Mouse (Mus musculus) intestine, embryonic 15.5 days (tissue): ENCODE data around the gene Pradc1. TPM values are rescaled to one million over a fixed set of nuclear protein-coding genes. Genes with fewer than 3 reads are reported as not detected.
A peak's percentile ranks its signal among the peaks of the same experiment; 100 is the strongest.

Source experiments
- ATAC-seq: fragments of 200-750 bp; cut with Nextera tagmentation; 2 replicates; pipeline ENCODE4 v1.8.0; 2017; ENCODE audit warnings: moderate TSS enrichment, moderate library complexity
- H3K27ac ChIP-seq: fragments of 300-500 bp; sonication (generic); 2 replicates; pipeline ENCODE4 v1.5.1; 2015; ENCODE audit warnings: mild to moderate bottlenecking, inconsistent platforms
- H3K27me3 ChIP-seq: fragments of 300-500 bp; sonication (generic); replicated peaks from 2 replicates; pipeline ENCODE4 v1.6.1; 2015; ENCODE audit warnings: inconsistent platforms
- H3K36me3 ChIP-seq: fragments of 300-500 bp; sonication (generic); 2 replicates; pipeline ENCODE4 v1.6.1; 2015; ENCODE audit warnings: inconsistent platforms
- H3K4me1 ChIP-seq: fragments of 300-500 bp; sonication (generic); replicated peaks from 2 replicates; pipeline ENCODE4 v1.6.1; 2015; ENCODE audit warnings: inconsistent platforms
- H3K4me2 ChIP-seq: fragments of 300-500 bp; sonication (generic); replicated peaks from 2 replicates; pipeline ENCODE4 v1.6.1; 2015; ENCODE audit warnings: mild to moderate bottlenecking, inconsistent platforms
- H3K4me3 ChIP-seq: fragments of 300-500 bp; sonication (generic); replicated peaks from 2 replicates; pipeline ENCODE4 v1.5.1; 2015; ENCODE audit warnings: inconsistent platforms
- H3K9ac ChIP-seq: fragments of 300-500 bp; sonication (generic); 2 replicates; pipeline ENCODE4 v1.6.1; 2015; ENCODE audit warnings: inconsistent platforms
- H3K9me3 ChIP-seq: fragments of 300-500 bp; sonication (generic); 2 replicates; pipeline ENCODE4 v1.6.1; 2016; ENCODE audit warnings: inconsistent platforms
- WGBS: fragments of 180-500 bp; shearing (Covaris S2); methylation state at CpG from one replicate; pipeline ENCODE4 v1.1.7; 2015; 5-methylcytosine and 5-hydroxymethylcytosine counted together
- polyA plus RNA-seq: library from polyadenylated mRNA; unstranded; fragments of >200 nt; fragmentation: Nextera tagmentation; extraction: Ambion mirVana; gene quantifications from 2 replicates; pipeline ENCODE4 v1.2.1, GENCODE M21; 2015

Gene Pradc1
- polyA plus RNA-seq, 1 experiment from 2014 or later: 38.5 TPM

GRCm38 (mm10) chr6:85447351-85447750 is 4.4 kb downstream of the Pradc1 start:
- no peaks in the 10 kb centered on the region for H3K9me3 ChIP-seq
- WGBS: 83% methylated on average over 6 of the region's 6 CpGs
- no peak overlapping the region for H3K27ac ChIP-seq
- no peaks in the 10 kb centered on the region for H3K27me3 ChIP-seq
- ATAC-seq: no peak
- no peak overlapping the region for H3K9ac ChIP-seq
- H3K4me1 ChIP-seq: no peaks in the 10 kb centered on the region
- H3K4me2 ChIP-seq: no peak overlapping the region
- no peak overlapping the region for H3K4me3 ChIP-seq
- H3K36me3 ChIP-seq: peaks cover 11% of the 10 kb centered on the region; the same call in 1 of the 2 replicates

- H3K4me3 ChIP-seq: no peak overlapping the region
- no peak overlapping the region for H3K4me2 ChIP-seq
- ATAC-seq: no peak
- no peaks in the 10 kb centered on the region for H3K27me3 ChIP-seq
- no peak overlapping the region for H3K9ac ChIP-seq
- H3K36me3 ChIP-seq: peaks cover 17% of the 10 kb centered on the region; the same call in 1 of the 2 replicates
- H3K9me3 ChIP-seq: no peaks in the 10 kb centered on the region
- 85% methylated on average over 5 of the region's 5 CpGs for WGBS
- H3K27ac ChIP-seq: no peak overlapping the region
- no peaks in the 10 kb centered on the region for H3K4me1 ChIP-seq
Measured at GRCm38 (mm10) chr6:85445286-85445685, 6.5 kb downstream of the Pradc1 start.

DNA sequence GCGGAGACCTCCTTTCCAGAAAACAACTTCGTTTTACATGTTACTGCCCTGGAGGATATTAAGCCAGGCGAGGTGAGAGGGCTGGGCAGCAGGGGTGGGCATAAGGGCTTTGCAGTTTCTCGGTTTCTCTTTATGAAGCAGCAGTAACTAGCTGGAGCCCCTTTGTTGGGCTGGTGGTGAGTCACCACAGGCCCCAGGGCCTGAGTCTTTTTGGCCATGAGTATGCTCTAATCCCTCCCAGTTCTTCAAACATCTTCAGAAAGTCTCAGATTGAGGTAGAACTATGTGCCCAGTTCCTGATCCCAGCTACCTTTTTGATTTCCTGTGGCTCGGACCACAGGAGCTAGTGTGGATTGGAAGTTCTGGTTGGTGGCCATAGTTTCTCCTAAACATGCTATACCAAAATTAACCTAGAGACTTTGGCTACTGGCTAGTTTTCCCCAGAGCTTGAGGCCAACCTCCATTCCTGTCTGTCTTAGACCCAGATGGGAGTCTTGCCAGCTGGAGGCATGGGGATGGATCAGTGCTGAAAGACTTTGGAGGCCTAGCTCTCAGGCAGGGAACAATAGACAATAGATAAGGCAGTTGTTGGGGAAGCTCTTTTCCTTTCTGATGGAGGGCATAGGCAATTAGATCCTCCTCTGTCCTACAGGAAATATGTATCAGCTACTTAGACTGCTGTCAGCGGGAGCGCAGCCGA is 7.4 kb downstream of the Pradc1 start:
- 85% methylated on average over 8 of the region's 8 CpGs for whole genome bisulfite sequencing
- Histone ChIP-seq H3K36me3 (peaks cover 21% of the 10 kb centered on the region; the same call in 1 of the 2 replicates), H3K4me3 (no peak overlapping the region), H3K9ac (no peak overlapping the region), H3K4me2 (no peak overlapping the region), H3K27me3 (no peaks in the 10 kb centered on the region), H3K4me1 (no peaks in the 10 kb centered on the region), H3K9me3 (no peaks in the 10 kb centered on the region), H3K27ac (no peak overlapping the region)
- no peak for ATAC-seq

- H3K36me3 ChIP-seq: peaks cover 25% of the 10 kb centered on the region
- ATAC-seq: peak; percentile 39; the same call in 1 of the 2 replicates
- WGBS: 75% methylated on average over 3 of the region's 3 CpGs
Measured at GRCm38 (mm10) chr6:85443488-85444233, 8.1 kb downstream of the Pradc1 start.

DNA sequence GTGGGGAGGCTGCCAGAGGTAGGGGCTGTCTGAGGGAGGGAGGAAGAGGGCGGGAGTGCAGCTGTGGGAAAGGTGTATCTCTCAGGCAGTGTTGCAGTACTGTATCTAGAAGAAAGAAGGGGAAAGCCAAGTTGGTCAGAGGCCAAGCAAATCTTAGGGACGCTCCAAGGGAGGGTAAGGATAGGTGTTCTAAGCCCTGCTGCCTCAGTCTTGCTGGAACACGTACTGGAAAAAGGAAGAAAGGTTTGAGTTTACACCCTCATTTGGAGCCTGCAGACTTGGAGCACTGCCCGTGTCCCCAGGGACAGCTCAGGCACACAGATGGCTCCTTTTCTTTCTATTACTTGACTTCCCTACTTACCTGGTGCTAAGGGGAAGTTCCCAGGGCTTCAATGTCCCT is 10.6 kb downstream of the Pradc1 start:
- WGBS: 91% methylated on average over 4 of the region's 4 CpGs
- Histone ChIP-seq H3K9ac (no peak overlapping the region), H3K4me2 (no peak overlapping the region), H3K36me3 (peaks cover 30% of the 10 kb centered on the region), H3K27me3 (no peaks in the 10 kb centered on the region), H3K4me1 (no peaks in the 10 kb centered on the region), H3K9me3 (no peaks in the 10 kb centered on the region), H3K4me3 (no peak overlapping the region), H3K27ac (no peak overlapping the region)
- no peak for ATAC-seq

More at GRCm38 (mm10) chr6:85443488-85444233, 8.1 kb downstream of the Pradc1 start:
- Histone ChIP-seq H3K4me1 (no peaks in the 10 kb centered on the region), H3K27me3 (no peaks in the 10 kb centered on the region), H3K27ac (no peak overlapping the region), H3K4me2 (no peak overlapping the region), H3K9ac (no peak overlapping the region), H3K4me3 (no peak overlapping the region), H3K9me3 (no peaks in the 10 kb centered on the region)

DNA sequence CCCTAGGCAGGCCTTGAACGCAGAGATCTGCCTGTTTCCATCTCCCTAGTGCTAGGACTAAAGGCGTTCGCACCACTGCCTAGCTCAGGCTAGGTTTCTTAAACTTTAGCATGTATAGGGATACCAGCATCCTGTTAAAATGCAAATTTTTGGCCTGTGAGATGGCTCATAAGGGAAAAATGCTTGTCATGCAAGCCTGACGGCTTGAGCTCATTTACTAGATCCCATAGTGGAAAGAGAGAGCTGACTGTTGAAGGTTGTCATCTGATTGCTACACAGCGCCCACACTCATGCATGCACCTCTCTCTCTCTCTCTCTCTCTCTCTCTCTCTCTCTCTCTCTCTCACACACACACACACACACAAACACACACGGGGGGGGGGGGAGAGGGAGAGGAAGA is 15.1 kb downstream of the Pradc1 start:
- no peaks in the 10 kb centered on the region for H3K4me1 ChIP-seq
- WGBS: 82% methylated on average over 6 of the region's 6 CpGs
- peaks cover 19% of the 10 kb centered on the region for H3K36me3 ChIP-seq
- H3K9me3 ChIP-seq: no peaks in the 10 kb centered on the region
- no peak overlapping the region for H3K4me2 ChIP-seq
- no peaks in the 10 kb centered on the region for H3K27me3 ChIP-seq
- no peak overlapping the region for H3K9ac ChIP-seq
- H3K4me3 ChIP-seq: no peak overlapping the region
- H3K27ac ChIP-seq: no peak overlapping the region
- no peak for ATAC-seq

DNA sequence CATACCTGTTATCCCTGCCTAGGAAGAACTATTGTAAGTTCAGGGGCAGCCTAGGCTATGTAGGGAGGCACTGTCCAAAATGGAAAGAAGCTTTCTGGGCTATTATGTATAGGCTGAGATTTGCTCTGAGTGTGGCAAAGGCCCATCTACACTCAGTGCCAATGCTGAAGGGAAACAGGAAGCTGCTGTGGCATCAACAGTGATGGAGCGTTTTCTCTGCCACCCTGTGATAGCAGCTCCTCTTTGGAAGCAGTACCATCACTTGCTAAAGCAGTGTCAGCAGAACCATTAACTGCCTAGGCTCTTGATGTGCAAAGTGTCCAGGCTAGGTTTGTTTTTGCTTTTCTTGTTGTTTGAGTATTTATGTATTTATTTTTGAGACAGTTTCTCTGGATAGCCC is 15.6 kb downstream of the Pradc1 start:
- Histone ChIP-seq H3K27me3 (no peaks in the 10 kb centered on the region), H3K4me3 (no peak overlapping the region), H3K4me2 (no peak overlapping the region), H3K9me3 (no peaks in the 10 kb centered on the region), H3K27ac (no peak overlapping the region), H3K36me3 (peaks cover 19% of the 10 kb centered on the region), H3K9ac (no peak overlapping the region), H3K4me1 (no peaks in the 10 kb centered on the region)
- 81% methylated on average over 1 of the region's 1 CpGs for WGBS
- no peak for ATAC-seq

GRCm38 (mm10) chr6:85433865-85434264 is 17.9 kb downstream of the Pradc1 start:
- H3K9ac ChIP-seq: no peak overlapping the region
- no peak for ATAC-seq
- H3K9me3 ChIP-seq: no peaks in the 10 kb centered on the region
- H3K4me3 ChIP-seq: no peak overlapping the region
- no peaks in the 10 kb centered on the region for H3K27me3 ChIP-seq
- 88% methylated on average over 5 of the region's 5 CpGs for WGBS
- no peak overlapping the region for H3K27ac ChIP-seq
- H3K36me3 ChIP-seq: peaks cover 7% of the 10 kb centered on the region
- no peaks in the 10 kb centered on the region for H3K4me1 ChIP-seq
- H3K4me2 ChIP-seq: no peak overlapping the region

- Histone ChIP-seq H3K9ac (peak within 1 kb of the TSS; percentile 83), H3K27ac (no peak within 1 kb of the TSS), H3K4me2 (peak within 1 kb of the TSS; percentile 81), H3K4me3 (peak within 1 kb of the TSS; percentile 96), H3K4me1 (no peaks in the 10 kb centered on the region), H3K36me3 (no peaks in the 10 kb centered on the region), H3K9me3 (no peaks in the 10 kb centered on the region), H3K27me3 (peaks cover 4% of the 10 kb centered on the region; the same call in 1 of the 2 replicates)
- WGBS: under 1% methylated on average over 39 of the region's 39 CpGs
- ATAC-seq: peak; percentile 97
Measured at GRCm38 (mm10) chr6:85431842-85432431, 19.8 kb downstream of the Pradc1 start, which contains the start of gene Smyd5. Smyd5 (plus strand) TSS chr6:85431989.

DNA sequence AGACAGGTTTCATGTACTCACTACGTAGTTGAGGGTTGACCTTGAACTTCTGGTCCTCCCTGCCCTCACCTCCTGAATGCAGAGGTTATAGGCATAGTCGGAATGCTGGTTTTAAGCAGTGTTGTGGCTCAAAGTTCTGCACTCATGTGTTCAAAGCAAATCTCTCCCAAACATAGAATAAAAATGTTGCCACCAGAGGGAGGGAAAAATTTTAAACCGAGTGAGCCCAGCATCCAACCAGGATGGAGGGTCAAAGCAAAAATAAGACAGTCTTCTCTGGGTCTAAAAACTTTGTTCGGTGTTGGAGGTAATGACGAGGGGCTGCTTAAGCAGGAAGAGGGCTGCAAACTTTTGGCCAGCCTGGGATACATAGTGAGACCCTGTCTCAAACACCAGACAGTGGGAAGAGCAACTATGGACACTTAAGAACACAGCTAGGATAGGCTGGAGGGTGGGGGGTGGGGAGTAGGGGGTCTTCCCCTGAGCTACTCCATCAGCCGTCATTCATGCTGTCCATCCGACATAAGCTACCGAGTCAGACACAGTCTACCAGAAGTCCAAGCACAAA is 20.4 kb downstream of the Pradc1 start:
- ATAC-seq: no peak
- peak overlapping the region; percentile 83 for H3K9ac ChIP-seq
- H3K4me3 ChIP-seq: peak overlapping the region; percentile 96
- H3K27ac ChIP-seq: no peak overlapping the region
- H3K27me3 ChIP-seq: peaks cover 4% of the 10 kb centered on the region; the same call in 1 of the 2 replicates
- 43% methylated on average over 8 of the region's 8 CpGs for WGBS
- no peaks in the 10 kb centered on the region for H3K36me3 ChIP-seq
- H3K9me3 ChIP-seq: no peaks in the 10 kb centered on the region
- H3K4me1 ChIP-seq: no peaks in the 10 kb centered on the region
- H3K4me2 ChIP-seq: peak overlapping the region; percentile 81

DNA sequence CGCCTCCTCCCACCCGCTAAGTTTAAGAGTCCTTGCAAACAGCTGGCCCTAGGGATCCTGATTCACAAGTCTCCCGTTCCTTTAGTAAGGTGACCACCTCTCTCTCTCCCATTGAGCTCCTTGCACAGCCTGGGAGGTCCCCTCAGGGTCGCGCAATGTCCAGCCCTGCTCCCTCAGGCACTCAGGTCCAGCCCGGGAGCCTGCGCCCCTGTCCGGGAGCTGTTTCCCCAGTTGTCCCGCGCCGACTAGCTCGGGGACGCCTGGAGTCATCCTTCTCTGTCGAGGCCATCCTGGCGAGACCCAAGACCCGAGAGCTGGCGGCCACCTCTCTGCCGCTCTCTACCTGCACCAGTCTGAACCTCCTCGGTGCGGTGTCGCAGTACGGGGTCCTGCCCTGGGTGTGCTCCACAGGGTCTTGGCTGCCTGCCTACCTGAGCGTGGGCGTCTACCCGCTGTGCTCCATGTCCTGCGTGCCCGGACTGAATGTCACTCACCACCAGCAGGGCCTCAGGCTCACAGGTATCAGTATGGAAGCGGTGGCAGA is 27.9 kb downstream of the Pradc1 start, which contains the start of gene Noto:
TSS of gene Noto (plus strand) at position 51 of the 544 bp plus-strand sequence.
- H3K9me3 ChIP-seq: no peaks in the 10 kb centered on the region
- no peak within 1 kb of the TSS for H3K4me3 ChIP-seq
- 0 out of 2 replicates have a peak, but pooled peaks have one; percentile 23 for ATAC-seq
- no peak within 1 kb of the TSS; the same call in 1 of the 2 replicates for H3K9ac ChIP-seq
- H3K27ac ChIP-seq: no peak within 1 kb of the TSS
- H3K27me3 ChIP-seq: peaks cover 13% of the 10 kb centered on the region
- no peaks in the 10 kb centered on the region for H3K36me3 ChIP-seq
- no peaks in the 10 kb centered on the region for H3K4me1 ChIP-seq
- 0 out of 2 replicates have a peak within 1 kb of the TSS, but pooled peaks have one; percentile 17 for H3K4me2 ChIP-seq
- 18% methylated on average over 28 of the region's 28 CpGs for WGBS
